Mouse (Mus musculus) hindbrain, embryonic 15.5 days (tissue): ENCODE results near the gene Epha3. TPM values are rescaled to one million over a fixed set of nuclear protein-coding genes. Genes with fewer than 3 reads are reported as not detected.
A peak's percentile ranks its signal among the peaks of the same experiment; 100 is the strongest.

Source experiments
- ATAC-seq: fragments of 200-750 bp; cut with Nextera tagmentation; 2 replicates; pipeline ENCODE4 v1.8.0; 2017; ENCODE audit warnings: low read depth, moderate number of reproducible peaks, moderate TSS enrichment; ENCODE audit not compliant: low FRiP score
- H3K27ac ChIP-seq: fragments of 300-500 bp; sonication (generic); replicated peaks from 2 replicates; pipeline ENCODE4 v1.5.1; 2015; ENCODE audit warnings: mild to moderate bottlenecking, inconsistent platforms
- H3K27me3 ChIP-seq: fragments of 300-500 bp; sonication (generic); 2 replicates; pipeline ENCODE4 v1.6.1; 2015; ENCODE audit warnings: control low read depth, inconsistent platforms
- H3K36me3 ChIP-seq: fragments of 300-500 bp; sonication (generic); 2 replicates; pipeline ENCODE4 v1.6.1; 2015; ENCODE audit warnings: control low read depth, inconsistent platforms
- H3K4me1 ChIP-seq: fragments of 300-500 bp; sonication (generic); replicated peaks from 2 replicates; pipeline ENCODE4 v1.6.1; 2015; ENCODE audit warnings: control low read depth, inconsistent platforms
- H3K4me2 ChIP-seq: fragments of 300-500 bp; sonication (generic); 2 replicates; pipeline ENCODE4 v1.6.1; 2015; ENCODE audit warnings: moderate library complexity, mild to moderate bottlenecking, inconsistent platforms
- H3K4me3 ChIP-seq: fragments of 300-500 bp; sonication (generic); 2 replicates; pipeline ENCODE4 v1.5.1; 2015; ENCODE audit warnings: mild to moderate bottlenecking, inconsistent platforms
- H3K9ac ChIP-seq: fragments of 300-500 bp; sonication (generic); 2 replicates; pipeline ENCODE4 v1.6.1; 2015; ENCODE audit warnings: inconsistent platforms
- H3K9me3 ChIP-seq: fragments of 300-500 bp; sonication (generic); 2 replicates; pipeline ENCODE4 v1.6.1; 2016; ENCODE audit warnings: control low read depth, inconsistent platforms
- WGBS: fragments of 180-500 bp; shearing (Covaris S2); methylation state at CpG from one replicate; pipeline ENCODE4 v1.1.7; 2015; 5-methylcytosine and 5-hydroxymethylcytosine counted together
- polyA plus RNA-seq: library from polyadenylated mRNA; unstranded; fragments of >200 nt; fragmentation: Nextera tagmentation; extraction: Ambion mirVana; gene quantifications from 2 replicates; pipeline ENCODE4 v1.2.1, GENCODE M21; 2015

Gene Epha3
- polyA plus RNA-seq, 1 experiment from 2014 or later, result 26.0 TPM

GRCm38 (mm10) chr16:63706912-63707868 is 156.8 kb downstream of the Epha3 start:
- no peaks in the 10 kb centered on the region for H3K36me3 ChIP-seq
- no peak for ATAC-seq
- no peaks in the 10 kb centered on the region for H3K27me3 ChIP-seq
- no peak overlapping the region for H3K4me3 ChIP-seq
- no peak overlapping the region for H3K27ac ChIP-seq
- peaks cover 4% of the 10 kb centered on the region; the same call in 1 of the 2 replicates for H3K4me1 ChIP-seq
- no peak overlapping the region for H3K9ac ChIP-seq
- 74% methylated on average over 17 of the region's 17 CpGs for WGBS
- H3K4me2 ChIP-seq, result no peak overlapping the region
- no peaks in the 10 kb centered on the region for H3K9me3 ChIP-seq

GRCm38 (mm10) chr16:63689371-63689770 is 174.6 kb downstream of the Epha3 start:
- Histone ChIP-seq H3K4me2 (no peak overlapping the region), H3K9me3 (no peaks in the 10 kb centered on the region), H3K36me3 (no peaks in the 10 kb centered on the region), H3K27ac (no peak overlapping the region), H3K27me3 (no peaks in the 10 kb centered on the region), H3K4me1 (no peaks in the 10 kb centered on the region), H3K4me3 (no peak overlapping the region), H3K9ac (no peak overlapping the region)
- WGBS, result 74% methylated on average over 3 of the region's 3 CpGs
- no peak for ATAC-seq

GRCm38 (mm10) chr16:63684211-63684610 is 179.8 kb downstream of the Epha3 start:
- Histone ChIP-seq H3K27ac (no peak overlapping the region), H3K27me3 (no peaks in the 10 kb centered on the region), H3K9ac (no peak overlapping the region), H3K4me3 (no peak overlapping the region), H3K4me2 (no peak overlapping the region), H3K4me1 (no peaks in the 10 kb centered on the region), H3K36me3 (no peaks in the 10 kb centered on the region), H3K9me3 (no peaks in the 10 kb centered on the region)
- no peak for ATAC-seq
- 86% methylated on average over 4 of the region's 4 CpGs for WGBS

GRCm38 (mm10) chr16:63674426-63674825 is 189.5 kb downstream of the Epha3 start:
- H3K9me3 ChIP-seq, result no peaks in the 10 kb centered on the region
- 34% methylated on average over 1 of the region's 1 CpGs for WGBS
- H3K4me2 ChIP-seq, result no peak overlapping the region
- no peak for ATAC-seq
- H3K4me1 ChIP-seq, result no peaks in the 10 kb centered on the region
- no peak overlapping the region for H3K4me3 ChIP-seq
- no peak overlapping the region for H3K9ac ChIP-seq
- no peaks in the 10 kb centered on the region for H3K36me3 ChIP-seq
- H3K27me3 ChIP-seq, result no peaks in the 10 kb centered on the region
- no peak overlapping the region for H3K27ac ChIP-seq

- H3K9ac ChIP-seq, result no peak overlapping the region
- 83% methylated on average over 9 of the region's 9 CpGs for WGBS
- no peaks in the 10 kb centered on the region for H3K27me3 ChIP-seq
- H3K4me2 ChIP-seq, result no peak overlapping the region
- no peaks in the 10 kb centered on the region for H3K9me3 ChIP-seq
- H3K36me3 ChIP-seq, result no peaks in the 10 kb centered on the region
- no peak overlapping the region for H3K27ac ChIP-seq
- H3K4me3 ChIP-seq, result no peak overlapping the region
- no peaks in the 10 kb centered on the region for H3K4me1 ChIP-seq
- no peak for ATAC-seq
Measured at GRCm38 (mm10) chr16:63673236-63673840, 190.6 kb downstream of the Epha3 start.

- 83% methylated on average over 3 of the region's 3 CpGs for WGBS
- H3K4me1 ChIP-seq, result no peaks in the 10 kb centered on the region
- H3K36me3 ChIP-seq, result no peaks in the 10 kb centered on the region
- H3K9me3 ChIP-seq, result no peaks in the 10 kb centered on the region
- H3K27ac ChIP-seq, result no peak overlapping the region
- no peak overlapping the region for H3K4me3 ChIP-seq
- no peak overlapping the region for H3K4me2 ChIP-seq
- no peak for ATAC-seq
- H3K9ac ChIP-seq, result no peak overlapping the region
- H3K27me3 ChIP-seq, result no peaks in the 10 kb centered on the region
Measured at GRCm38 (mm10) chr16:63665897-63666464, 198.0 kb downstream of the Epha3 start.

- no peak overlapping the region for H3K27ac ChIP-seq
- peak; percentile 63; the same call in 1 of the 2 replicates for ATAC-seq
- H3K9ac ChIP-seq, result no peak overlapping the region
- H3K4me2 ChIP-seq, result no peak overlapping the region
- no peaks in the 10 kb centered on the region for H3K36me3 ChIP-seq
- H3K4me1 ChIP-seq, result peaks cover 5% of the 10 kb centered on the region; the same call in 1 of the 2 replicates
- no peaks in the 10 kb centered on the region for H3K27me3 ChIP-seq
- no peaks in the 10 kb centered on the region for H3K9me3 ChIP-seq
- 33% methylated on average over 4 of the region's 4 CpGs for WGBS
- no peak overlapping the region for H3K4me3 ChIP-seq
Measured at GRCm38 (mm10) chr16:63658302-63658974, 205.5 kb downstream of the Epha3 start.

GRCm38 (mm10) chr16:63657743-63658142 is 206.2 kb downstream of the Epha3 start:
- Histone ChIP-seq H3K4me1 (peaks cover 5% of the 10 kb centered on the region; the same call in 1 of the 2 replicates), H3K27me3 (no peaks in the 10 kb centered on the region), H3K27ac (0 out of 2 replicates have a peak overlapping the region, but pooled peaks have one; percentile 5), H3K9me3 (no peaks in the 10 kb centered on the region), H3K4me2 (no peak overlapping the region), H3K9ac (no peak overlapping the region), H3K36me3 (no peaks in the 10 kb centered on the region), H3K4me3 (no peak overlapping the region)
- WGBS, result 40% methylated on average over 2 of the region's 2 CpGs
- ATAC-seq, result no peak

- Histone ChIP-seq H3K27ac (no peak overlapping the region), H3K27me3 (no peaks in the 10 kb centered on the region), H3K4me3 (no peak overlapping the region), H3K36me3 (no peaks in the 10 kb centered on the region), H3K4me2 (no peak overlapping the region), H3K9ac (no peak overlapping the region), H3K9me3 (no peaks in the 10 kb centered on the region), H3K4me1 (peaks cover 4% of the 10 kb centered on the region; the same call in 1 of the 2 replicates)
- ATAC-seq, result no peak
- WGBS, result 87% methylated on average over 5 of the region's 5 CpGs
Measured at GRCm38 (mm10) chr16:63653393-63653918, 210.5 kb downstream of the Epha3 start.

GRCm38 (mm10) chr16:63650760-63651159 is 213.2 kb downstream of the Epha3 start:
- Histone ChIP-seq H3K27ac (no peak overlapping the region), H3K27me3 (no peaks in the 10 kb centered on the region), H3K9ac (no peak overlapping the region), H3K4me2 (no peak overlapping the region), H3K9me3 (no peaks in the 10 kb centered on the region), H3K4me3 (no peak overlapping the region), H3K4me1 (no peaks in the 10 kb centered on the region), H3K36me3 (no peaks in the 10 kb centered on the region)
- no peak for ATAC-seq
- 88% methylated on average over 3 of the region's 3 CpGs for WGBS

GRCm38 (mm10) chr16:63646577-63646976 is 217.4 kb downstream of the Epha3 start:
- no peaks in the 10 kb centered on the region for H3K9me3 ChIP-seq
- H3K27ac ChIP-seq, result no peak overlapping the region
- no peaks in the 10 kb centered on the region for H3K36me3 ChIP-seq
- no peaks in the 10 kb centered on the region for H3K27me3 ChIP-seq
- H3K9ac ChIP-seq, result no peak overlapping the region
- H3K4me1 ChIP-seq, result no peaks in the 10 kb centered on the region
- no peak overlapping the region for H3K4me3 ChIP-seq
- no peak overlapping the region for H3K4me2 ChIP-seq
- no peak for ATAC-seq
